Mouse (Mus musculus) layer of hippocampus, postnatal 14 days (tissue): ENCODE data around the gene Slc22a12. TPM values are rescaled to one million over a fixed set of nuclear protein-coding genes. Genes with fewer than 3 reads are reported as not detected.

Experiments used
- DNase-seq, 2 experiments: peaks; one replicate each; pipeline ENCODE4 v3.0.0; 2021 to 2022; ENCODE audit warnings: low spot score in 2 of 2, mixed read lengths in 1 of 2
- total RNA-seq, 2 experiments: library from RNA; stranded (reverse); gene quantifications; 2 replicates each; pipeline ENCODE4 v1.2.3; 2021

The Slc22a12 gene
- total RNA-seq, 2 experiments from 2014 or later = 1.5 to 2.4 TPM

DNA sequence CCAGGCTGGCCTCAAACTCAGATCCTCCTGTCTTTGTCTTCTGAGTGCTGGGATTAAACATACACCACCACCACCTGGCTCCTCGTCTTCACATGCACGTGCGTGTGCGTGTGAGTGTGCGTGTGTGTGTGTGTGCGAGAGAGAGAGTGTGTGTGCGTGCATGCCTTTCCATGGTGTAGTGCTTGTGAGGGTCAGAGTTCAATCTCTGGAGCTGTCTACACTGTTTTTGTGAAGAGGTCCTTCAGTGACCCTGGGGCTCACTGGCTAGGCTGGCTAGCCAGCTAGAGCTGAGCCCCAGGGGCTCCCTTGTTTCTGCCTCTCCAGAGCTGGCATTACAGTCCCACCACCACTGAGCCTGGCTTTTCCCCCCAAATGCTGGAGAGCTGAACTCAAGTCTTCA, 1.3 kb downstream of the Slc22a12 start:
- DNase-seq = no peak

DNA sequence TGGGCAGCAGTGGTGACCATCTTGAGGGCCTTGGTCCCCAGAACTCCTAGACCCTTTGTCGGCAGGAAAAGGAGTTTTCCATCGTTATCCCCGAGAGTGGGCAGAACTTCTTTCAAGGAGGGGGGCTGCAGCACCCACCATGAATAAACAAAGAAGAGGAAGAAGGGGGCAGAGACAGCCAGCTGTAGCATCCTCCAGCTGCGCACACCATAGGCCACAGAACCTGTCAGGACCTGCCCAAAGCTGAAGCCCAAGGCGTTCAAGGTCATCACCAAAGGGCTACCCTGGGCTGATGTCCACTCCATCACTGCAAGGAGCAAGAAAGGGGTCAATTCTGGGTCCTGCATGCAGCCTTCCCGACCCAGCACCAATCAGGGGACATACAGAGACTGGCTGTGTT, 2.6 kb downstream of the Slc22a12 start:
- DNase-seq = no peak

DNA sequence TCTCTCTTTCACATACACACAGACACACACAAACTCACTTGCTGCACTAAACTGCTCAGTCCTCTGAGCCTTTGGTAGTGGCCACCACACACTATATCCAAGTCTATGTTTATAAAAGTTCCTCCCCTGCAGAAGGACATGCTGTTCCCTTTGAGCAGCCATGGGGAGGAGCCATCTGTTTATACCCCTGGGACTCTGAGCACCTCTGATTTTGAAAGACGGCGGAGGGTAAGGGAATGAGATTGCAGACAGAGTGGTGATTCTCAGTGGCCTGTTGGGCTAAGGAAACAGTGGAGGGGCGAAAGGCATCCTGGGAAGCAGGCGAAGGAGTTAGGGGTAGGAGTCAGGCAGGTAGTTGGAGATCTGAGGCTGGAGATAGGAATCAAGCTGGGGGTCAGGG, 3.2 kb downstream of the Slc22a12 start:
- no peak for DNase-seq

DNA sequence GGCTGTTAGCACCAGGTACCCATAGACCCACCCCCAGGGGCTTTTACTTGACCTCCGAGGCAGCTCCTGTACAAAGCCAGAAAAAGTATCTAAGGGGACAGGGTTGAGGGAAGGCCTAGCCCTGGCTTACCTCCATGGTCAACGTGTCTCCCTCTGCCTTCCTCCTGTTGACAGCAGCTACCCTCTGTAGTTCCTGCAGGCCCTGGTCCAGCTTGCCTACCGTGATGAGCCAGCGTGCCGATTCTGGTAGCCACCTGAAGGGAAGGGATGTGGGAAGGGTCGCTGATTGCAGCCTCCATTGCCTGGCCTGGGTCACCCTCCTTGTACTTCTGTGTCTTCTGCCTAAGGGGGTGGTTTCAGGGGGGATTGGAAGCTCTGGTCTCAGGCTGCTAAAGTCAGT, 4.3 kb downstream of the Slc22a12 start:
- DNase-seq = no peak

DNA sequence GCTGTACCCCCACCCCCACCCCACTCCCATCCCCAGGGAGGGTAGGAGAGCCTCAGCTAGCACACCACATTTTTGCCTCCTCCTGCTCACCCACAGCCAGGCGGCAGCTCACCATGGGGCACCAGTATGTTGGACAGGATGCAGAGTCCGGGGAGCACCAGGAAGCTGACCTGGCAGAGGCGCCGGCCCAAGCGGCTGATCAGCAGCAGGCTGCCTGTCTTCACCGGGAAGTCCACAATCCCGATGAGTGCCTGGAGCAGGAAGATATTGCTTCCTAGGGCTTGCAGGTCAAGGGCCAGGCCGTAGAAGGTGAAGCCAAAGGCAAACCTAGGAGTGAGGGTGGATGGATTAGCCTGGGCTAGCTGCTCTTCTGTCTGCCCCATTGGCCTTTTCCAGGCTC, 5.3 kb downstream of the Slc22a12 start:
- no peak for DNase-seq

DNA sequence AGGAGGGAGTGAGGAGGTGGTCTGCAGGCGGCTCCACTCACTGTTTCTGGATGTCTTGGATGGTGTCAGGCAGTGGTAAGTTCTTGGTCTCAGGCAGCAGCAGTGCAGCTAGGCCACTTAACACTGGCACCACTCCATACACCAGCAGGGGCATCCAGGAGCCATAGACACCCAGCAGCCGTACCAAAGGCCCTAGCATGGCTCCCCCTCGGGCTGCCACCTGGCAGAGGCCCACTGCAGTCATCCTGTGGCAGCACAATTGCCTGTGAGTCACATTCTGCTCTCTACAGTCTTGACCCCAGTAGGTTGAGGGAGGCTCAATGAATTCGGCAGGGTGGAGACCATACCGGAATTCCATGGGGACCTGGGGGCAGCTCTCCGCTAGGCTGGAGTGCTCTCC, 6.1 kb downstream of the Slc22a12 start:
- DNase-seq = no peak

DNA sequence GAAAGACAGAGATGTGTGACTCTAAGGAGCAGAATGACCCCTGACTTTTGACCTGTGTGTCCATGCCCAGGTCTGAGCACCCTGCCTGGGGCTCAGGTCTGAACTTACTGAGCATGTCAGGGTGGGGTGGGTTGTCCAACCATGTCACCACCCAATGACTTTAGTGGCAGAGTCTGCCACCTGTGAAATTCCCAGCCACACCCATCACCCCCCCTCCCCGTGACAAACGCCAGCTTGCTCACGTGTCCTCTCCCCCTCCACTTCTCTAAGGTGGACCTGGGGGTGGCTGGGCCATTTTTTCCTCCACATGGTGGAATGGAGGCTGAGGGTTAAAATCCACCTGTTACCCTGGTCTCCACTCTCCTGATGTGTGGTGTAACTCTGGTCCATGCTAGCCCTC, 6.6 kb downstream of the Slc22a12 start:
- no peak for DNase-seq

DNA sequence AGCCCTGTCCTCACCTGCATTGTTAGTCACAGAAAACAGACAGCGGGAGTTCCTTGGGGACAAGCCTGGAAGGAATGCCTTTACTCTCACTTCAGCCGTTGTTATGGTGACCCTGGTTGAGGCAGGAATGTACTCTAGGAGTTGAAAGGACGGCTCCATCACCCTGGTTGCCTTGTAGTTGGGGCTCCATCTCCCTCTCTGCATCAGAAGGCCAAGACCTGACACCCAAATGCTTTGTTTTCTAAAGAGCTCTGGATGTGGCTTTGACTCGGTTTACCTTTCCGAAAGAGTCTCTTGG, 8.8 kb downstream of the Slc22a12 start:
- DNase-seq = no peak

DNA sequence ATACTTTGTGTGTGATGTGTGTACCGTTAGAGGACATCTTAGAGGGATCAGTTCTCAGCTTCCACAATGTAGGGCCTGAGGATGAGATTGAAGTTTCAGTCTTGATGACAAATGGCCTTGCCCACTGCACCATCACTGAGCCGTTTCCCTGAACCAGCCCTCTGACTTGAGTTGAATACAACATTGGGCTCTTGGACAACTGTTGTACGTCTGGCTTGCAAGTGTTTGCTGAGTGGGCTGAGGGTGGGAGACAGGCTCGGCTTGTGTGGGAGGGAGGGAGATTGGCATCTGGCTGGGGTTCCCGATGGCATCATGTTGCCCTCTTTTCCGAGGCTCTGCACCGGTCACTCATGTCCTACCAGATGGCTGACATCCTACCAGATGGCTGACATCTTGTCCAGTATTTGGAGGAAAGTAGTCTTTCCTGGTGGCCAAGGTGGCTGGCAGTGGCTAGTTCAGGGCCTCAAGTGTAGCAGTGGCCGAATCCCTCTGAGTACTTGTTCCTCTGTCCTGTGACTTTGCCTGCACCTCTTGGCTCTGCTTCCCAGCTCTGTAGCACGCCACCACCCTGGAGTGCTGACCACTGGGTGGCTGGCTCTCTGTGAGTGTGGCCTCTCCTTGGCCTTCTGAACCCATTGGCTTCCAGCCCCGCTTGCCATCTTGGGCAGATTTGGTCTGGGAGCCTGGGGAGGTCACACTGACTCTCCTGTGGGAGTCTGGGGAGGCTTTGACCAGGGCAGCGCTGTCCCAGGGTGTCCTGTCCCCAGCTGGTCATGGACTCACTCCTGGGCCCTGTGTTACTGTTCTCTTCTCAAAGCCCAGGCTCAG, 9.3 kb downstream of the Slc22a12 start:
- no peak for DNase-seq

DNA sequence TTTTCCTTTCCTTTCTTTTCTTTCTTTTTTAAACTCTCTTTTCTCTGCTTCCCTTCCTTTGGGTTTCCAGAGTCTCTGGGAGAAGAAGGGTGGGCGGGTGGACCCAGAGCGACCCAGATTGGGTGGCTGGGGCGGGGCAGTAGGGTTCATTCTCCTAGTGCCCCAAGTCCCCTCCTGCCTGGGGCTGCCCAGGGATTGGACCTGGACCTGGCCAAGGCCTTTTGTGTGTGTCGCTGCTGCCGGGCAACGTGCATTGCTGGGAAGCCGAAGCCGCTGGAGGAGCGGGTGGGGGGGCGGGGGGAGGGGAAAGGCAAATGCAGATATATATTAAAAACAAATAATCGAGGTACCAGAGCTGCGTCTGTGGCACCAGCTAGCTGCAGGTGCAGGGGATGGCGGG, 10.2 kb downstream of the Slc22a12 start:
- DNase-seq = no peak

DNA sequence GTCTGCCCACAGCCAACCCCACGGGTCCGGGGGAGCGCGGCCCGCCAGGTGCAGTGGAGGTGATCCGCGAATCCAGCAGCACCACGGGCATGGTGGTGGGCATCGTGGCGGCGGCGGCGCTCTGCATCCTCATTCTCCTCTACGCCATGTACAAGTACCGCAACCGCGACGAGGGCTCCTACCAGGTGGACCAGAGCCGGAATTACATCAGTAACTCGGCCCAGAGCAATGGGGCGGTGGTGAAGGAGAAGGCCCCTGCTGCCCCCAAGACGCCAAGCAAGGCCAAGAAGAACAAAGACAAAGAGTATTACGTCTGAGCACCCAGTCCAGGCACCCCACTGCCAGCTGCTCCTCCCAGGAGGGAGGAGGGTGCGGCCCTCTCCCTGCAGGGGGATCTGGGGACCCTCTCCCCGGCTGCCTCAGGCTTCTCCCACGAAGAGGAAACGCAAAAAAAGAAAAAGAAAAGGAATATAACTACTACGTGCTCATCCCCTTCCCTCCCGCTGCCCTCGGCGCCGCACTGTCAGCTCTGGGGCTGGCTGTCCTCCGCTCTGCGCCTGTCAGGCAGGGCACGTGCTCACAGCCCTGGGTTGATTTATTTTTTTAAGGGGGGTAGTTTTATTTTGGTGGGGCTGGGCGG, 10.9 kb downstream of the Slc22a12 start:
- no peak for DNase-seq

DNA sequence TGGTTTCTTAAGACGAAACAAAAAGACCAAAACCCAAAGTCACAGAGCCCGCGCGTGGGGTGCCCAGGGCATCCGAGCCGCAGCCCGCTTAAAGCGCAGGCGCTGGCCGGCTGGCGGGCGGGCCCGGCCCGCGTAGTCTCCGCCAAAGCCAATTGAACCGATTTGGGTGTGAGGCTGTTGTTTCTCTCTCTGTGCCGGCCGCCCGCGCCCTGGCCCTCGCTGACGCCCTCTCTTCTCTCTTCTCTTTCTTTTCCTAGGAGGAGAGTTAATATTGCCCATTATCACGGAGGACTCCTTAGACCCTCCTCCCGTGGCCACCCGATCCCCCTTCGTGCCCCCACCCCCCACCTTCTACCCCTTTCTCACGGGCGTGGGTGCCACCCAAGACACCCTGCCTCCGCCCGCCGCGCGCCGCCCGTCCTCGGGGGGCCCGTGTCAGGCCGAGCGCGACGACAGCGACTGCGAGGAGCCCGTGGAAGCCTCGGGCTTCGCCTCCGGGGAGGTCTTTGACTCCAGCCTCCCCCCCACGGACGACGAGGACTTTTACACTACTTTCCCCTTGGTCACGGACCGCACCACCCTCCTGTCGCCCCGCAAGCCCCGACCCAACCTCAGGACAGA, 11.7 kb downstream of the Slc22a12 start:
- DNase-seq = no peak

DNA sequence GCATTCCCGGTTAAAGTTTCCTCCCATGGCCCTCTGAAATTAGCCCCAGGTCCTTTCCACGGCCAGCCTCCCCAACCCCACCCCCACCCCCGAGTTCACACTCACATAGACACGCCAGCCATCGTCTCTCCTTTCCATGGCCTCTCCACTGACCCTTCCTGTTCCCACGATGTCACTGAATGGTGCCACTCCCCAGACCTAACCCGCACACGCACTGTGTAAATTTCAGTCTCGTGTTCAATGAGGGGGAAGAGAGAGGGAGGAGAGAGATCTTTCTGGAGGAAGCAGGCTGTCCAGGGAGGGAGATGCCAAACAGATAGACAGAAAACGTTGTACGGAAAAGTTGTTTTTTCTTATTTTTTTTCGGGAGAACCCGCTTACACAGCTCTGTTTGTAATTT, 12.5 kb downstream of the Slc22a12 start:
- DNase-seq = no peak

DNA sequence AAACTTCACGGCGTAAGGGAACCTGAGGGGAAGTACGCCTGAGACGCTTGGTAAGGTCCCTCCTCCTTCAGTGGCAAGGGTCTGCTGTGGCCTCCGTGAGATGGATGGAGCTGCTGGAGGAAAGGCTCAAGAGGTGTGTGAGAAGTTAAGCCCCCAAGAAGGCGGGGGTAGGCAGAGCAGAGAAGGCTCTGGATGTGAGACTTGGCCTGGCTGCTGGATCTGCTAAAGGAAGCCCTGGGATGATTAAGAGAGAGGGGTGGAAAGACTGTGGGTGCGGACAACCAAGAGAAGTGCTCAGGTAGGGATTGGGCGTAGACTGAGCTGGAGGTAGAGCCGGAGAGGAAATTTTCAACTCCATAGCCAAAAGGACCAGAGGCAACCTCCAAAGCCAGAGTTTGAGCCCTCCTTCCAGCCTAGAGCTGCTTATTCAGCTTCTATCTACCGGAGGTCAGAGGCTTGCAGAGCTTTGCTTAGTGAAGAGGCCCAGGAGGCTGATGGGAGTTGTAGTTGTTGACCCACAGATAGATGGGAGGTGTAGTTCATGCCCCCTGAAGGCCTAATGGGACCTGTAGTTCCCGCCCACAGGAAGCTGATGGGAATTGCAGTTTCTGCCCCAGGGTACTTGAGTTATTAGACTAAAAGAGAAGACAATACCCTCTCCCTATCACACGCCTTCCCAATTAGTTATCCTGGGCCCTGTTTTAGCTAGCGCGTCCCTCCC, 13.4 kb downstream of the Slc22a12 start:
- no peak for DNase-seq

DNA sequence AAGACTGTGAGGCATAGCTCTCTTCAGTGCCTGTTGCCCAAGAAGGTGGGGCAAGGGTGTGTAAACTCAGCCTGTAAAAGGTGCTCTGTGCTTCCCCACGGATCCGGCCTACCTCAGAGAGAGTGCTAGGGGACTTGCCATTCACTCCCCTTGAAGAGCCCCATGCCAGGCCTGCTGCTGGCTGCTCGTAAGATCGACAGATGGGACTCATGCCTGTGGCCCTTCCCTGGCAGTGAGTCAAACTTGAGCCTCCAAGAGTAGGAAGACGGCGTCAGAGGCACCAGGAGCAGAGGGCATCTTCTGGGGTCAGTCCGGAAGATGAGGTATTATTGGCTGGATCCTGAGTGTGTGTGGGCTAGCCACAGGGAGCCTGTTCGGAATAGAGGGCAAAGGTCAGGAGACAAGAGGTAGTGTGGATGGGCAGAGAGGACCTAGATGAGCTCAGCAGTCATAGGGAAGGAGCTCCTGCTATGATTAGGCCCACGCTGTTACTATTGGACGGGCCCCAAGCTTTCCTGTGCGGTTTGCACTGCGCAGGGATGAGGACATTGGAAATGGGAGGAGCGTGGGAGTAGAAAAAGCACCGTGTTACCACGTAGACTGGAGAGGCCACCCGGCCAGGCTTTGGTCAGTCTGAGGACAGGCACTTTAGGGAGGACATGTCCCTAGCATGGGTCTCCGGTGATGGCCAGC, 14.8 kb downstream of the Slc22a12 start:
- no peak for DNase-seq

DNA sequence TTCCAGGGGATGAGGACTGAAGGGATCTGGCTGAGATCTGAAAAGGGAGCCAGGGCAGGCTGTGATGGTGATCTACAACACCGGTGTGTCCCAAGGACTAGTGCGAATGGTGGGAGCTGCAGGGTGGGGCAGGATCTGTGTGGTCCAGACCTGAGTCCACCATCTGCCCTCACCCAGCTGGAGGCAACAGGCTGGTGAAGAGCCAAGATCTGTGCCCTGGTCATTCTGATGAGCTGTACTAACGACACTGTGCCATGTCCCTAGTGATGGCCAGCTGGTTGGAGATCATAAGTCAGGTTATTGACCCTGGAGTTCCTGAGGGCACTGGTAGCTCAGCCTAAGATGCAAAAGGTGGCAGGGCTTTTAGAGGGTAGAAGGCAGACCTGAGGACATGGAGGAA, 15.4 kb downstream of the Slc22a12 start:
- DNase-seq = no peak

DNA sequence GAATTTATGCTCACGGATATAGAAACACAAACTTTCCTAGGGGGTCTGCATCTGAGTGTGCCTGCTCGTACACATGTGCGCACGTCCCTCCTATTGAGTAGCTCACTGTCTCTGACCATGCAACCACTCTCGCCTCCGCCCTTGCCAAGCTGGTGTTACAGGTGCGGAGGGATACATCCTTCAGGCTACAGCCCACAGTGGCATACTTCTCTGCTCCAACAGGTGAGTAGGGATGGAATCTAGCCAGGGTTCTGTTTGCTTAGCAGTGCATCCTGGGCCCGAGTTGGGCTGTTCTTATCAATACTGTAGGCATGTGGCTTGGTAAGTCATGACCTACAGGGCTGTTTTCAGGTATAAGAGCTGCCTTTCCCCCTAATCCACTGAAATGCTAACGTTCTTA, 16.8 kb downstream of the Slc22a12 start:
- DNase-seq = no peak

DNA sequence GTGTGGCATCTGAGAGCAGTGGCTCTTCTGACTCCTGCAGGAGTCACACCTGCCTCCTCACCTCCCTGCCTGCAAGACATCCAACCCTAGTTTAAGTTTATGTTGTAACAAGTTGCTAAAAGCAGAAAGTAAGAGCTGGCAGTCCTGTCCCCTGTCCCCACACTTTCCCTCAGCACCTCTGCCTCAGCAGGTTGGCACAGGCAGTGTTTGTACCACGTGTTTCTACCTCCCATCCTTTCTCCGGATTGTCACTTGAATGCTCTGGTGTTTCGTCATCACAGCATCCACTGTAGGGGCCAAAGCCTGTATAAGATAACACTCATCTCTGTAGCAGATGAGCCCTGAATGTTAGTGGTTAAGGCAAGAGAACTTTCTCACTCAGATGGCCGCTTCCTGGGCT, 17.8 kb downstream of the Slc22a12 start:
- no peak for DNase-seq

DNA sequence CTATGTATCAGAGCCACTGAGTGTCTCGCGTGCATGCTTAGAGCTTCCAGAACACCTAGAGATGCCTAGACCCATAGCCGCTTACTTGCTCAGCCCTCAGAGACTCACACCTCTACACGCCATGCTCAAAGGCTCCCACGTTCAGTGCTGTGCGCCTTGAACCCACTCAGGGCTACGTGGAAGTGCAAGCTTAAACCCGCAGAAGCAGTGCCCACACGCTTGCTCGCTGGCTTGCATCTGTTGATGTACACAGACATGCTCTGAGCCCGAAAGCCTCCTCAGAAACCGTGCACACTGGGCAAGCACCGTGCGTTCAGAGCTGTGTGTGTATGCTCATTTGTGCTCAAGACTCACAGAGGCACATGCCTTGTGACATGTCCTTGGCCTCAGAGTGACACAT, 20.5 kb downstream of the Slc22a12 start:
- no peak for DNase-seq

DNA sequence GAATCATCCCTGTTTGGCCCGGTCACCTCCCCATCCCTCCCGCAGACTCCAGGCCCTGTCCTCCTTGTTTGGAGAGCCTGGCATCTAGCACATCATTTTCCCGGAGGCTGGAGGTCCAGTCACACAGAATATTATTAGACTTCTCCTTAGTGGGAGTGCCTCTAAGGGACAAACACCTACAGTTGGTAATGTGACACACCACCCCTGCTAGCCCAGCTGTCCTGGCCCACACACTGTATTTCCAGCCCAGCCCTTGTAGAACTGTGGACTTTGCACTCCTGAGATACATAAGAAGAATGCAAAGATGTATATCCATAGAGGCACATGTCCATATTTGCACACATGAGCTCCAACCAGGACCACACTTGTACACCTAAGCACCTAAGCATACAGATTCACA, 21.2 kb downstream of the Slc22a12 start:
- DNase-seq = no peak

DNA sequence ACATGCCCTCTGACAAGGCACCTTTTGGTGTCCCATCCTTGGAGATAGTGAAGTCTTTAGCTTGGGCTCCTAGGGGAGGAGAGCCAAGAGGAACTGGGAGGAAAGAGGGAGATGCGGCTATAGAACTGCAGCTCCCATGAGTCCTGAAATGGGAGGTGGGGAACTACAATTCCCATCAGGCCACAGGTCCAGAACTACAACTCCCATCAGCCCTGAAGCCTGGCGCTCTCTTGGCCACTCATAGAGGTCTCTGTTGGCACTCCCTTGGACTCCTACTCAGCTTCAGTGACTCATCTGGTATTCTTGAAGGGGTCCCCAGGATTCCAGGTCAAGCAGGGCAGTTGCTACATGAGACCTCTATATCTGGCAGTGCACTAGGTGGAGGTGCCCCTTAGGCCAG, 23.3 kb downstream of the Slc22a12 start:
- no peak for DNase-seq

DNA sequence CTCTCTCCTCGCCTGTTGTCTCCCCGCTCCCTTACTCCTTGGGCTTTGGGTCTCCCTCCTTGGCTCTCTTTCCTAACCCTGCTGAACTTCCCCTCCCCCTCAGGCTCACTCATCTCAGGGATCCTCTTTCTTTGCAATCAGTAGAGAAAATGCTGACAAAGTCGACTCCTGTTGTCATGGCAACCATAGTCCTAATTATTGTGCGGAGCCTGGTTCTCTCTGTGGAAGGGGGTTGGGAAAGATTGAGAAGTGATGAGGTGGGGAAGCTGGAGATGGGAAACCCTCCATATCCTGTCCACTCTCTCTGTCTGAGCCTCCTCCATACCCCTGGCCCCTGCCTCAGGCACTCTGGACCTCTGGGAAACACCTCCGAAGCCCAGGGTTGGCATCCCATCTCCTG, 24.2 kb downstream of the Slc22a12 start:
- DNase-seq = no peak
